Mouse (Mus musculus) midbrain, embryonic 13.5 days (tissue): ENCODE data around the gene Slc32a1. TPM values are rescaled to one million over a fixed set of nuclear protein-coding genes. Genes with fewer than 3 reads are reported as not detected.

Experiments
- ATAC-seq: fragments of 200-750 bp; cut with Nextera tagmentation; 2 replicates; pipeline ENCODE4 v1.8.0; 2017; ENCODE audit warnings: mild to moderate bottlenecking, moderate TSS enrichment, moderate library complexity
- H3K27ac ChIP-seq: fragments of 300-500 bp; sonication (generic); 2 replicates; pipeline ENCODE4 v1.5.1; 2015; ENCODE audit warnings: inconsistent platforms, mild to moderate bottlenecking, moderate library complexity
- H3K27me3 ChIP-seq: fragments of 300-500 bp; sonication (generic); 2 replicates; pipeline ENCODE4 v1.6.1; 2015; ENCODE audit warnings: mild to moderate bottlenecking, inconsistent platforms
- H3K36me3 ChIP-seq: fragments of 300-500 bp; sonication (generic); 2 replicates; pipeline ENCODE4 v1.6.1; 2015; ENCODE audit warnings: mild to moderate bottlenecking, inconsistent platforms
- H3K4me1 ChIP-seq: fragments of 300-500 bp; sonication (generic); replicated peaks from 2 replicates; pipeline ENCODE4 v1.6.1; 2015; ENCODE audit warnings: inconsistent platforms
- H3K4me2 ChIP-seq: fragments of 300-500 bp; sonication (generic); replicated peaks from 2 replicates; pipeline ENCODE4 v1.6.1; 2015; ENCODE audit warnings: moderate library complexity, mild to moderate bottlenecking, inconsistent platforms
- H3K4me3 ChIP-seq: fragments of 300-500 bp; sonication (generic); replicated peaks from 2 replicates; pipeline ENCODE4 v1.5.1; 2015; ENCODE audit warnings: mild to moderate bottlenecking, inconsistent platforms
- H3K9ac ChIP-seq: fragments of 300-500 bp; sonication (generic); replicated peaks from 2 replicates; pipeline ENCODE4 v1.6.1; 2015; ENCODE audit warnings: mild to moderate bottlenecking, inconsistent platforms
- H3K9me3 ChIP-seq: fragments of 300-500 bp; sonication (generic); 2 replicates; pipeline ENCODE4 v1.6.1; 2016; ENCODE audit warnings: mild to moderate bottlenecking, inconsistent platforms
- WGBS: fragments of 180-500 bp; shearing (Covaris S2); methylation state at CpG from one replicate; pipeline ENCODE4 v1.1.7; 2015; 5-methylcytosine and 5-hydroxymethylcytosine counted together
- polyA plus RNA-seq: library from polyadenylated mRNA; unstranded; fragments of >200 nt; fragmentation: Nextera tagmentation; extraction: Ambion mirVana; gene quantifications from 2 replicates; pipeline ENCODE4 v1.2.1, GENCODE M21; 2015

Slc32a1 gene
- polyA plus RNA-seq, 1 experiment from 2014 or later = 8.3 TPM

GRCm38 (mm10) chr2:158595103-158595502 is 15.5 kb upstream of the Slc32a1 start:
- H3K36me3 ChIP-seq = no peaks in the 10 kb centered on the region
- H3K27me3 ChIP-seq = no peaks in the 10 kb centered on the region
- peak overlapping the region; percentile 34 for H3K4me2 ChIP-seq
- peaks cover 56% of the 10 kb centered on the region for H3K4me1 ChIP-seq
- ATAC-seq = peak; percentile 68
- peak overlapping the region; percentile 0; the same call in 1 of the 2 replicates for H3K4me3 ChIP-seq
- no peak overlapping the region; the same call in 1 of the 2 replicates for H3K9ac ChIP-seq
- WGBS = under 1% methylated on average over 12 of the region's 12 CpGs
- no peaks in the 10 kb centered on the region for H3K9me3 ChIP-seq
- peak overlapping the region; percentile 70 for H3K27ac ChIP-seq

DNA sequence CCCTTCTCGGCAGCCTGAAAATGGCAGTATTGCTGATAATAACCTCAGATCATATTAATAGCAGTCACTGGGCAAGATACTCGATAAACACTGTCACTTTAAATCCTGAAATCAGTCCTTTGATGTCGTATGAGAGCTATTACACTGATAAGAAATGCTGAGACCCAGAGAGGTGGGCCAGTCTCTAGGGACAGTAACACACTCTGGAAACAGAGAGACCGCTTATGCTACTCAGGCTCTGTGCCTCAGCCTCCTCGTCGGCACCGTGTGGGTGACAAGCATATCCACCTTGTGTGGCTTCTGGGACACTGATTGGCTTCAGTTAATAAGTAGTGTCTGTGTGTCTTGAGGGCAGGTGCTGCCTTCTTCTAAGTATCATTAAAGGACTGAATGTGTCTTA is 15.0 kb upstream of the Slc32a1 start:
- WGBS = 13% methylated on average over 7 of the region's 7 CpGs
- H3K9ac ChIP-seq = no peak overlapping the region
- no peaks in the 10 kb centered on the region for H3K9me3 ChIP-seq
- H3K4me3 ChIP-seq = peak overlapping the region; percentile 0; the same call in 1 of the 2 replicates
- no peaks in the 10 kb centered on the region for H3K36me3 ChIP-seq
- peaks cover 60% of the 10 kb centered on the region for H3K4me1 ChIP-seq
- H3K27ac ChIP-seq = peak overlapping the region; percentile 70
- peak overlapping the region; percentile 34 for H3K4me2 ChIP-seq
- peak; percentile 55; the same call in 1 of the 2 replicates for ATAC-seq
- no peaks in the 10 kb centered on the region for H3K27me3 ChIP-seq

GRCm38 (mm10) chr2:158596803-158597202 is 13.8 kb upstream of the Slc32a1 start:
- H3K9me3 ChIP-seq = no peaks in the 10 kb centered on the region
- H3K27me3 ChIP-seq = no peaks in the 10 kb centered on the region
- ATAC-seq = no peak
- H3K4me1 ChIP-seq = peaks cover 66% of the 10 kb centered on the region
- no peak overlapping the region for H3K4me3 ChIP-seq
- 0 out of 2 replicates have a peak overlapping the region, but pooled peaks have one; percentile 70 for H3K27ac ChIP-seq
- no peaks in the 10 kb centered on the region for H3K36me3 ChIP-seq
- WGBS = 74% methylated on average over 1 of the region's 1 CpGs
- no peak overlapping the region for H3K4me2 ChIP-seq
- H3K9ac ChIP-seq = no peak overlapping the region

GRCm38 (mm10) chr2:158600517-158600916 is 10.1 kb upstream of the Slc32a1 start:
- Histone ChIP-seq H3K9ac (peak overlapping the region; percentile 8; the same call in 1 of the 2 replicates), H3K36me3 (no peaks in the 10 kb centered on the region), H3K9me3 (no peaks in the 10 kb centered on the region), H3K4me1 (peaks cover 80% of the 10 kb centered on the region), H3K4me3 (no peak overlapping the region), H3K27ac (no peak overlapping the region; the same call in 1 of the 2 replicates), H3K4me2 (no peak overlapping the region), H3K27me3 (peaks cover 7% of the 10 kb centered on the region; the same call in 1 of the 2 replicates)
- peak; percentile 46; the same call in 1 of the 2 replicates for ATAC-seq
- 13% methylated on average over 3 of the region's 3 CpGs for WGBS

- no peaks in the 10 kb centered on the region for H3K9me3 ChIP-seq
- no peak overlapping the region for H3K9ac ChIP-seq
- no peak for ATAC-seq
- peaks cover 9% of the 10 kb centered on the region; the same call in 1 of the 2 replicates for H3K27me3 ChIP-seq
- H3K36me3 ChIP-seq = no peaks in the 10 kb centered on the region
- 100% methylated on average over 1 of the region's 1 CpGs for WGBS
- H3K4me1 ChIP-seq = peaks cover 78% of the 10 kb centered on the region
- no peak overlapping the region for H3K4me2 ChIP-seq
- H3K27ac ChIP-seq = peak overlapping the region; percentile 47; the same call in 1 of the 2 replicates
- H3K4me3 ChIP-seq = no peak overlapping the region
These were observed 9.2 kb upstream of the Slc32a1 start for GRCm38 (mm10) chr2:158601326-158601725.

DNA sequence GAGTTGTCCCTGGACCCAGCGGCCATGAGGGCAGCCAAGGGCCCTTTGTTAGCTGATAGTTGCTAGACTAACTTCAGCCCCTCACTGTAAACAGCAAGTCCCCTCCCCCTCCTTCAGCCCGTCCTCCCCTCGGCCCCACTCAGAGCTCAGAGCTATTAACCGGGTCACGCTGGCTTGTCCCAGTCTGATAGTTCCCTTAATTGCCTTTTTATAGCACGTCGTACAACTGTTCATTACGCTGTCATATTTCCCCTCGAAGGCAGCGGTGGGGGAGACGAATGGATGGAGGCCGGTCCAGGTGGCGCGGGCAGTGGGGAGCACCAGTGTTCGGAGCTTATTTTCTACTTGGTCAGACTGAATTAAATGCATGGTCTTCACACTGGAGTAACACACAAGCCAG is 7.9 kb upstream of the Slc32a1 start:
- Histone ChIP-seq H3K36me3 (no peaks in the 10 kb centered on the region), H3K9me3 (no peaks in the 10 kb centered on the region), H3K4me3 (no peak overlapping the region), H3K27me3 (peaks cover 20% of the 10 kb centered on the region), H3K4me1 (peaks cover 80% of the 10 kb centered on the region), H3K27ac (peak overlapping the region; percentile 79), H3K9ac (no peak overlapping the region), H3K4me2 (peak overlapping the region; percentile 31)
- 28% methylated on average over 15 of the region's 15 CpGs for WGBS
- peak; percentile 70 for ATAC-seq

GRCm38 (mm10) chr2:158606511-158606964 is 4.0 kb upstream of the Slc32a1 start:
- peak overlapping the region; percentile 58 for H3K4me2 ChIP-seq
- peak overlapping the region; percentile 86 for H3K9ac ChIP-seq
- no peaks in the 10 kb centered on the region for H3K36me3 ChIP-seq
- H3K27ac ChIP-seq = peak overlapping the region; percentile 86
- H3K9me3 ChIP-seq = no peaks in the 10 kb centered on the region
- peak overlapping the region; percentile 52 for H3K4me3 ChIP-seq
- peaks cover 57% of the 10 kb centered on the region for H3K27me3 ChIP-seq
- ATAC-seq = peak; percentile 67
- 4% methylated on average over 4 of the region's 4 CpGs for WGBS
- peaks cover 54% of the 10 kb centered on the region for H3K4me1 ChIP-seq

- no peak for ATAC-seq
- Histone ChIP-seq H3K4me3 (peak overlapping the region; percentile 52), H3K4me2 (peak overlapping the region; percentile 58), H3K9ac (peak overlapping the region; percentile 86), H3K4me1 (peaks cover 41% of the 10 kb centered on the region), H3K9me3 (no peaks in the 10 kb centered on the region), H3K27ac (peak overlapping the region; percentile 86), H3K36me3 (no peaks in the 10 kb centered on the region), H3K27me3 (peaks cover 82% of the 10 kb centered on the region)
- under 1% methylated on average over 27 of the region's 27 CpGs for WGBS
These were observed 886 bp upstream of the Slc32a1 start for GRCm38 (mm10) chr2:158609681-158610080.

DNA sequence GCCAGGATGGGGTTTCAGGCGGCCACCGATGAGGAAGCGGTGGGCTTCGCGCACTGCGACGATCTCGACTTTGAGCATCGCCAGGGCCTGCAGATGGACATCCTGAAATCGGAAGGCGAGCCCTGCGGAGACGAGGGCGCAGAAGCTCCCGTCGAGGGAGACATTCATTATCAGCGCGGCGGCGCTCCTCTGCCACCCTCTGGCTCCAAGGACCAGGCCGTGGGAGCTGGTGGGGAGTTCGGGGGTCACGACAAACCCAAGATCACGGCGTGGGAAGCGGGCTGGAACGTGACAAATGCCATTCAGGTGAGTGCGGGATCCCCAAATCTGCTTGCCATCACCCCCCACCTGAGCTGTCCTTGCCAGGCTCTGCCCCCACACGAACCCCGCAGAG is 756 bp downstream of the Slc32a1 start:
- Histone ChIP-seq H3K4me1 (peaks cover 46% of the 10 kb centered on the region), H3K36me3 (no peaks in the 10 kb centered on the region), H3K9me3 (no peaks in the 10 kb centered on the region), H3K27me3 (peaks cover 96% of the 10 kb centered on the region), H3K27ac (peak overlapping the region; percentile 86), H3K9ac (peak overlapping the region; percentile 86), H3K4me3 (peak overlapping the region; percentile 52), H3K4me2 (peak overlapping the region; percentile 58)
- ATAC-seq = no peak
- WGBS = 1% methylated on average over 30 of the region's 30 CpGs

DNA sequence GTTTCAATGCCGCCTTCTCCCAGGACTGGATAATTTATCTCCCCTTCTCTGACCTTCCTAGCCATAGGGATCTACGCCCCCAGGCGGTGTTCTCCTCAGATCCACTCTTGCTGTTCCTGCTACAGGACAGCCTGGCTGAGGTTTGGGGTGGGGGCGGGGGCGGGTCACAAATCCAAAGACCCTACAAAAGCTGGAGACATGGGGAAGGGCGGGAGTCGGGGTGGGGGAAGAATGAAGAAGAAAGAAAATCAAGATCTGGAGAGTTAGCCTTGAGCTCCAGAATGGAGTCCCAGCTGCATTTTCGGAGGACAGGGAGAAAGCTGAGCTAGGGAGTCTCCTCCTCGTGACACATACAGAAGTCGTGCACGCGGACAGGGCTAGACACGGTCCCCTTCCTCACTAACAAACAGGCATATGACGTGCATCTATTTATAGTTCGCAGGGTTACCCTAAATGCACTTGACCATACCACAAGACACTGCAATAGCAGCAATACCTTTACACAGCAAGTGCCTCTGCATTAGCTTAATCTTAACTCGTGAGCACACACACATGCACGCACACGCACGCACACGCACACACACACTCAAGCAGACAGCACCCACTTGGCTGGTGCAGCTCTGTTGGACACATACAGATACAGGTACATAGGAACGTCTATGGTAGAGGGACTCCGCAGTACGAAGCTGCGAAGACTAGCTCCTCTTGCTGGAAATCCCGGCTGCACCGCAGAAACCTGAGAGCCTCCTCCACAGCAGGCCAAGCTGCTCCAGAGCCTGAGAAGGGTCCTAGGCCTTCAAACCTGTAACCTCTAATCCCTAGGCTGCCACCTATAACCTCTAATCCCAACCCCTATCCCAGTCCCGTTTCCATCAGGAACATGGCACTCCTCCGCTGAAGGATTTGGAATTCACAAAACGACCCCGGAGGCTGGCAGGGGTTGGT is 1.4 kb downstream of the Slc32a1 start:
- Histone ChIP-seq H3K4me3 (peak overlapping the region; percentile 52), H3K4me1 (peaks cover 45% of the 10 kb centered on the region), H3K9me3 (no peaks in the 10 kb centered on the region), H3K9ac (peak overlapping the region; percentile 86), H3K36me3 (no peaks in the 10 kb centered on the region), H3K27ac (peak overlapping the region; percentile 86), H3K4me2 (peak overlapping the region; percentile 58), H3K27me3 (peaks cover 98% of the 10 kb centered on the region)
- ATAC-seq = no peak
- WGBS = 2% methylated on average over 30 of the region's 30 CpGs

DNA sequence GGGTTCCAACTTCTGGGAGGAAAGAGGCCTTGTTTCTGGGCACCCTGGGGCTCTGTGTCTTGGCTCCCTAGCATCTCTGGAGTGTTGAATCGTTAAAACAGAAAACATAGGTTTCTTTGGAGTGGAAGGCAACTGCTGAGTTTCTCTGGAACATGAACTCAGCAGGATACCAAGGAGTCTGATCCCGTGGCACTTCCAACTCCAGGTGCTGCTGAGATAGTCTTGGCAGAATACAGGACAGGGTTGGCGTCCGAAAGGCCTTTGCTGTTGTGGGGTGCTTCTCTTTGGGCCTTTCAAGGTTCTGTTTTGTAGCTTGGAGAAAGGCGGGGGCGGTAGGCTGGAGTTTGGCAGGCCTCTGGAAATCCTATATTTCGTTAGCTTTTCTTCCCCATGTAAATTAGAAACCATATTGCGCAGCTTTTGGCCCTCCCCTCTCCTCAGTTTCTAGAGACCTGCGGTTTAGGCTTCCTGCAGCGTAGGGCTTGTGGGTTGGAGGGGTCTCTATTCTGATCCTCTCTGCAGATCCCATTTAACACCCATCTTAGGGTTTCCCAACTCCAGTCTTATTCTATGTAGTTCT is 2.2 kb downstream of the Slc32a1 start:
- Histone ChIP-seq H3K4me3 (peak overlapping the region; percentile 52), H3K27me3 (peaks cover 98% of the 10 kb centered on the region), H3K9ac (peak overlapping the region; percentile 86), H3K9me3 (no peaks in the 10 kb centered on the region), H3K4me2 (peak overlapping the region; percentile 58), H3K27ac (peak overlapping the region; percentile 86), H3K4me1 (peaks cover 47% of the 10 kb centered on the region), H3K36me3 (no peaks in the 10 kb centered on the region)
- ATAC-seq = no peak
- WGBS = 2% methylated on average over 10 of the region's 10 CpGs
